Mouse (Mus musculus) heart, embryonic 11.5 days (tissue): ENCODE results near the gene Sept3. TPM values are rescaled to one million over a fixed set of nuclear protein-coding genes. Genes with fewer than 3 reads are reported as not detected.
A peak's percentile ranks its signal among the peaks of the same experiment; 100 is the strongest.

Experiments used
- ATAC-seq: fragments of 200-750 bp; cut with Nextera tagmentation; replicated peaks from 2 replicates; pipeline ENCODE4 v1.8.0; 2017; ENCODE audit warnings: moderate library complexity; ENCODE audit not compliant: insufficient number of reproducible peaks, low FRiP score, low TSS enrichment
- H3K27ac ChIP-seq: fragments of 300-500 bp; sonication (generic); 2 replicates; pipeline ENCODE4 v1.5.1; 2014; ENCODE audit warnings: mild to moderate bottlenecking, low read depth, low read length
- H3K27me3 ChIP-seq: fragments of 300-500 bp; sonication (generic); 2 replicates; pipeline ENCODE4 v1.6.1; 2014; ENCODE audit warnings: mild to moderate bottlenecking, low read length, mixed read lengths; ENCODE audit not compliant: control insufficient read depth, insufficient read depth
- H3K36me3 ChIP-seq: fragments of 300-500 bp; sonication (generic); 2 replicates; pipeline ENCODE4 v1.6.1; 2014; ENCODE audit warnings: mild to moderate bottlenecking, low read length, moderate library complexity, mixed read lengths; ENCODE audit not compliant: control insufficient read depth, insufficient read depth
- H3K4me1 ChIP-seq: fragments of 300-500 bp; sonication (generic); 2 replicates; pipeline ENCODE4 v1.6.1; 2014; ENCODE audit warnings: low read length; ENCODE audit not compliant: control insufficient read depth, insufficient read depth
- H3K4me2 ChIP-seq: fragments of 300-500 bp; sonication (generic); 2 replicates; pipeline ENCODE4 v1.6.1; 2014; ENCODE audit warnings: mild to moderate bottlenecking, moderate library complexity
- H3K4me3 ChIP-seq: fragments of 300-500 bp; sonication (generic); 2 replicates; pipeline ENCODE4 v1.5.1; 2014; ENCODE audit warnings: low read depth, low read length
- H3K9ac ChIP-seq: fragments of 300-500 bp; sonication (generic); 2 replicates; pipeline ENCODE4 v1.6.1; 2014; ENCODE audit warnings: mild to moderate bottlenecking, low read depth, low read length, moderate library complexity
- H3K9me3 ChIP-seq: fragments of 300-500 bp; sonication (generic); replicated peaks from 2 replicates; pipeline ENCODE4 v1.6.1; 2016; ENCODE audit warnings: low read length; ENCODE audit not compliant: control insufficient read depth
- WGBS: fragments of 180-500 bp; shearing (Covaris S2); extraction: QIAGEN DNeasy Blood & Tissue Kit; methylation state at CpG from one replicate; pipeline ENCODE4 v1.1.7; 2014; ENCODE audit not compliant: insufficient replicate concordance; 5-methylcytosine and 5-hydroxymethylcytosine counted together
- polyA plus RNA-seq: library from polyadenylated mRNA; unstranded; fragments of >200 nt; fragmentation: Nextera tagmentation; extraction: Ambion mirVana; gene quantifications from 2 replicates; pipeline ENCODE4 v1.2.1, GENCODE M21; 2014

Gene Sept3
- polyA plus RNA-seq, 1 experiment from 2014 or later: 6.2 TPM

- WGBS: 35% methylated on average over 4 of the region's 4 CpGs
- H3K4me2 ChIP-seq: peak overlapping the region; percentile 83
- H3K4me1 ChIP-seq: peaks cover 34% of the 10 kb centered on the region
- H3K9ac ChIP-seq: peak overlapping the region; percentile 74
- no peak overlapping the region for H3K27ac ChIP-seq
- peak overlapping the region; percentile 63 for H3K4me3 ChIP-seq
- H3K36me3 ChIP-seq: peaks cover 8% of the 10 kb centered on the region
- H3K9me3 ChIP-seq: no peaks in the 10 kb centered on the region
- H3K27me3 ChIP-seq: no peaks in the 10 kb centered on the region
- no peak for ATAC-seq
These were observed 63.2 kb downstream of the Sept3 start for GRCm38 (mm10) chr15:82337875-82338274.

- WGBS: under 1% methylated on average over 41 of the region's 41 CpGs
- ATAC-seq: peak; percentile 82
- peak within 1 kb of the TSS; percentile 94 for H3K27ac ChIP-seq
These were observed 64.0 kb downstream of the Sept3 start, which contains the start of the genes Naga, Pheta2 and Smdt1 for GRCm38 (mm10) chr15:82338593-82339112. TSS of gene Naga (minus strand) at chr15:82338925. TSS of gene Pheta2 (plus strand) at chr15:82338942. TSS of gene Smdt1 (plus strand) at chr15:82338959.

GRCm38 (mm10) chr15:82339150-82339549, 64.5 kb downstream of the Sept3 start:
- Histone ChIP-seq H3K9me3 (no peaks in the 10 kb centered on the region), H3K36me3 (peaks cover 6% of the 10 kb centered on the region), H3K9ac (peak overlapping the region; percentile 74; the same call in 1 of the 2 replicates), H3K27me3 (no peaks in the 10 kb centered on the region), H3K27ac (peak overlapping the region; percentile 94), H3K4me2 (peak overlapping the region; percentile 83), H3K4me3 (peak overlapping the region; percentile 63), H3K4me1 (peaks cover 34% of the 10 kb centered on the region)
- 57% methylated on average over 10 of the region's 10 CpGs for WGBS
- ATAC-seq: no peak

More at GRCm38 (mm10) chr15:82338593-82339112, 64.0 kb downstream of the Sept3 start, which contains the start of the genes Naga, Pheta2 and Smdt1:
- Histone ChIP-seq H3K4me3 (peak within 1 kb of the TSS; percentile 63), H3K4me1 (peaks cover 34% of the 10 kb centered on the region), H3K9ac (peak within 1 kb of the TSS; percentile 74), H3K4me2 (peak within 1 kb of the TSS; percentile 83), H3K36me3 (peaks cover 8% of the 10 kb centered on the region), H3K9me3 (no peaks in the 10 kb centered on the region), H3K27me3 (no peaks in the 10 kb centered on the region)

- H3K27me3 ChIP-seq: no peaks in the 10 kb centered on the region
- no peak overlapping the region for H3K4me3 ChIP-seq
- H3K36me3 ChIP-seq: peaks cover 6% of the 10 kb centered on the region; the same call in 1 of the 2 replicates
- peaks cover 34% of the 10 kb centered on the region for H3K4me1 ChIP-seq
- WGBS: 63% methylated on average over 8 of the region's 8 CpGs
- no peaks in the 10 kb centered on the region for H3K9me3 ChIP-seq
- H3K9ac ChIP-seq: peak overlapping the region; percentile 48; the same call in 1 of the 2 replicates
- H3K27ac ChIP-seq: peak overlapping the region; percentile 94
- ATAC-seq: no peak
- H3K4me2 ChIP-seq: peak overlapping the region; percentile 89; the same call in 1 of the 2 replicates
These were observed 65.1 kb downstream of the Sept3 start for GRCm38 (mm10) chr15:82339634-82340254.

GRCm38 (mm10) chr15:82340414-82341035, 65.8 kb downstream of the Sept3 start:
- no peak for ATAC-seq
- Histone ChIP-seq H3K27ac (peak overlapping the region; percentile 94), H3K27me3 (no peaks in the 10 kb centered on the region), H3K9me3 (no peaks in the 10 kb centered on the region), H3K36me3 (peaks cover 6% of the 10 kb centered on the region; the same call in 1 of the 2 replicates), H3K4me2 (peak overlapping the region; percentile 89), H3K4me1 (peaks cover 34% of the 10 kb centered on the region), H3K4me3 (peak overlapping the region; percentile 51), H3K9ac (peak overlapping the region; percentile 84)
- WGBS: 26% methylated on average over 21 of the region's 21 CpGs

- peak; percentile 47 for ATAC-seq
- Histone ChIP-seq H3K27me3 (no peaks in the 10 kb centered on the region), H3K9me3 (no peaks in the 10 kb centered on the region), H3K4me2 (peak overlapping the region; percentile 89), H3K36me3 (peaks cover 3% of the 10 kb centered on the region; the same call in 1 of the 2 replicates), H3K4me3 (peak overlapping the region; percentile 51), H3K27ac (peak overlapping the region; percentile 94), H3K4me1 (peaks cover 34% of the 10 kb centered on the region), H3K9ac (peak overlapping the region; percentile 84)
- WGBS: 1% methylated on average over 38 of the region's 40 CpGs
These were observed 66.4 kb downstream of the Sept3 start for GRCm38 (mm10) chr15:82341036-82341501.

- WGBS: 35% methylated on average over 15 of the region's 15 CpGs
- peaks cover 34% of the 10 kb centered on the region for H3K4me1 ChIP-seq
- no peaks in the 10 kb centered on the region for H3K9me3 ChIP-seq
- peak overlapping the region; percentile 94 for H3K27ac ChIP-seq
- H3K27me3 ChIP-seq: no peaks in the 10 kb centered on the region
- H3K9ac ChIP-seq: peak overlapping the region; percentile 84
- H3K4me2 ChIP-seq: peak overlapping the region; percentile 89
- peak; percentile 24 for ATAC-seq
- peak overlapping the region; percentile 51 for H3K4me3 ChIP-seq
- no peaks in the 10 kb centered on the region for H3K36me3 ChIP-seq
These were observed 67.2 kb downstream of the Sept3 start for GRCm38 (mm10) chr15:82341675-82342542.

GRCm38 (mm10) chr15:82342543-82342935, 67.8 kb downstream of the Sept3 start:
- Histone ChIP-seq H3K4me1 (peaks cover 34% of the 10 kb centered on the region), H3K9me3 (no peaks in the 10 kb centered on the region), H3K4me2 (peak overlapping the region; percentile 89), H3K9ac (peak overlapping the region; percentile 84; the same call in 1 of the 2 replicates), H3K27me3 (no peaks in the 10 kb centered on the region), H3K27ac (peak overlapping the region; percentile 94), H3K4me3 (peak overlapping the region; percentile 51), H3K36me3 (no peaks in the 10 kb centered on the region)
- ATAC-seq: no peak
- 68% methylated on average over 5 of the region's 5 CpGs for WGBS
